Mouse (Mus musculus): ENCODE measurements around the gene Gm9970. TPM values are rescaled to one million over a fixed set of nuclear protein-coding genes. Genes with fewer than 3 reads are reported as not detected.

Gm9970 gene
- 0.37 and 0.38 TPM in 2 replicates for polyA plus RNA-seq (2014; fragmentation: Nextera tagmentation; extraction: Ambion mirVana)

DNA sequence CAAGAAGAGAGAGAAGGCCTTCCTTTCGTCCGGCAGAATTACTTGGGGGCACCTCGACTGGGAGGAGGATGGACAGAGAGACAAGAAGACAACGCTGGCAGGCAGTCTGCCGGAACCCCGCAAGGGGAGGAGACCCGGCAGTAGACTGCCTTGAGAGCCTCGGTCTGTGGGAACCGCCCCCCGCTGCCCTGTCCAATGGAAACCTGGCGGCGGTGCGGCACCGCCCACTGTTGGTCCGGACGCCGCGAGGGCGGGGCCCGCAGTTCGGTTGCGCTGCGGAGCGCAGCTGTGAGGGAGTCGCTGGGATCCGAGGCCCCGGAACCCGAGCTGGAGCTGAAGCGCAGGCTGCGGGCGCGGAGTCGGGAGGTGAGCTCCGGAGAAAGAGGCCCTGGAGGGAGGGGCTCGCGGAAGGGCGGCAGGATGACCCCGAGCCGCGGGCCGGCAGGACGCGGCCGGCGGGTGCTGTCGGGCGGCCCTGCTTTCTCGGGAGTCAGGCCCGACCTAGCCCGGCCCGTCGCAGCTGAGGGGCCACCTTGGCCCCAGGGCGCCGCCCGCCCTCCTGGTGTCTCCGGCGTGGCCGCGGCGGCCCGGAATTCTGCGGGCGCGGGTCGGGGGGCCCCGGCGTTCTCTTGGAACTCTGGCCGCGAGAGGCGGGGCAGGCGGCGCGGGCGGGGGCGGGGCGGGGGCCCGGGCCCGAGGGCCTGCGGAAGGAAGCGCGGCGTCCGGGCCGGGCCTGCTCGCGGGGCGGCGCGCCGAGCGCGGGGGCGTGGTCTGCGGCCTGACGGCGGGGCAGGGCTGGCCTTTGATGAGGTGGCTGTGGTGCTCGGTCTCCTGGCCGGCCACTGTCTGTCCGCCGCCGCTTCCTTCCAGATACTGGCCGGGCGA, at the start of gene Gm9970, which contains the start of gene Nrbp1:
TSS of gene Gm9970 (minus strand) at position 596 of the 885 bp plus-strand sequence.
TSS of gene Nrbp1 (plus strand) at position 228 of the 885 bp plus-strand sequence.
- ATAC-seq (ENCODE audit: insufficient read depth): peak; percentile 99
- Histone ChIP-seq H3K4me3 (ENCODE audit: low read depth, low read length) (peak within 1 kb of the TSS; percentile 95), H3K36me3 (ENCODE audit: insufficient read depth) (peaks cover 26% of the 10 kb centered on the region), H3K9ac (peak within 1 kb of the TSS; percentile 95), H3K27ac (ENCODE audit: low read depth) (peak within 1 kb of the TSS; percentile 98), H3K4me1 (ENCODE audit: insufficient read depth) (peaks cover 6% of the 10 kb centered on the region; the same call in 1 of the 2 replicates), H3K4me2 (peak within 1 kb of the TSS; percentile 73), H3K9me3 (ENCODE audit: low read depth, low read length) (no peaks in the 10 kb centered on the region), H3K27me3 (ENCODE audit: insufficient read depth, low read length) (no peaks in the 10 kb centered on the region)
- under 1% methylated on average over 99 of the region's 103 CpGs for WGBS
- DNase-seq: peak; percentile 98
- TF ChIP-seq CTCF (IDR thresholded peaks at IDR 0.05; ENCODE audit: low read depth): no peak

DNA sequence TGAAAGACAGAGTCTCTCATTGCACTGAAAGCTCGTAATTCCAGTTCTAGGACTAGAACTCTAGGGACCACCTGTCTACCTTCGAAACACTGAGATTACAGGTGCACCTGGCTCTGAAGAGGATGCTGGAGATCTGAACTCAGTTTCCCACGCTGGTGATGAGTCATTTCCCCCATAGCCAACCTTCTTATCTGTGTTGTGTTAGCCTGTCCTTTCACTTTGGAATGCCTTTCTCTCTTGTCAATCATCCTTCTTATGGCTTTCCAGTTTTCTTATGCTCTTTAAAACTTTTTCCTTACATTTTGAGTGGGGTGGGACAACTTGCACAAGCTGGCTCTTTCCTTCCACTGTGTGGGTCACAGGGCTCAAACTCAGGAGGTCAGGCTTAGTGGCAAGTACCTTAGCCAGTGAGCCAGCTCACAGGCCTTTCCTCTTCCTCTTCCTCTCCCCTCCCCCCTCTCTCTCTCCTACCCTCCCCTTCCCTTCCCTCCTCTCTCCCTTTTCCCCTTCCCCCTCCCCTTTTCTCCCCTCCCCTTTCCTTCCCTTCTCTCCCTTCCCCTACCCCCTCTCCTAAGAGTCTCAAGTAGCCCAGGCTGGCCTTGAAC, 48.7 kb upstream of the Gm9970 start:
- H3K4me1 ChIP-seq (ENCODE audit: insufficient read depth): peaks cover 5% of the 10 kb centered on the region
- H3K27ac ChIP-seq (ENCODE audit: low read depth): no peak overlapping the region
- H3K9ac ChIP-seq: peak overlapping the region; percentile 56
- H3K9me3 ChIP-seq (ENCODE audit: low read depth, low read length): no peaks in the 10 kb centered on the region
- H3K4me2 ChIP-seq: peak overlapping the region; percentile 67
- DNase-seq (no peak), ATAC-seq (ENCODE audit: insufficient read depth) (no peak)
- 73% methylated on average over 3 of the region's 3 CpGs for WGBS
- TF ChIP-seq CTCF (IDR thresholded peaks at IDR 0.05; ENCODE audit: low read depth): no peak
- H3K4me3 ChIP-seq (ENCODE audit: low read depth, low read length): peak overlapping the region; percentile 58; the same call in 1 of the 2 replicates
- H3K36me3 ChIP-seq (ENCODE audit: insufficient read depth): peaks cover 38% of the 10 kb centered on the region
- H3K27me3 ChIP-seq (ENCODE audit: insufficient read depth, low read length): no peaks in the 10 kb centered on the region

- Histone ChIP-seq H3K4me2 (no peak overlapping the region), H3K27me3 (ENCODE audit: insufficient read depth, low read length) (no peaks in the 10 kb centered on the region), H3K4me3 (ENCODE audit: low read depth, low read length) (no peak overlapping the region), H3K9ac (no peak overlapping the region), H3K27ac (ENCODE audit: low read depth) (no peak overlapping the region), H3K36me3 (ENCODE audit: insufficient read depth) (peaks cover 46% of the 10 kb centered on the region), H3K9me3 (ENCODE audit: low read depth, low read length) (no peaks in the 10 kb centered on the region), H3K4me1 (ENCODE audit: insufficient read depth) (peaks cover 5% of the 10 kb centered on the region)
- 68% methylated on average over 3 of the region's 3 CpGs for WGBS
- ATAC-seq (ENCODE audit: insufficient read depth) (no peak), DNase-seq (no peak)
- TF ChIP-seq CTCF (IDR thresholded peaks at IDR 0.05; ENCODE audit: low read depth): no peak
Observed at GRCm38 (mm10) chr5:31288655-31289054, 47.6 kb upstream of the Gm9970 start.

GRCm38 (mm10) chr5:31288225-31288624, 47.2 kb upstream of the Gm9970 start:
- no peak for ATAC-seq (ENCODE audit: insufficient read depth)
- no peaks in the 10 kb centered on the region for H3K9me3 ChIP-seq (ENCODE audit: low read depth, low read length)
- H3K4me1 ChIP-seq (ENCODE audit: insufficient read depth): peaks cover 5% of the 10 kb centered on the region
- H3K9ac ChIP-seq: no peak overlapping the region
- no peak for TF ChIP-seq CTCF (IDR thresholded peaks at IDR 0.05; ENCODE audit: low read depth)
- H3K4me2 ChIP-seq: no peak overlapping the region
- WGBS: 77% methylated on average over 4 of the region's 4 CpGs
- H3K27ac ChIP-seq (ENCODE audit: low read depth): no peak overlapping the region
- H3K36me3 ChIP-seq (ENCODE audit: insufficient read depth): peaks cover 46% of the 10 kb centered on the region
- no peak overlapping the region for H3K4me3 ChIP-seq (ENCODE audit: low read depth, low read length)
- peak; percentile 3 for DNase-seq
- H3K27me3 ChIP-seq (ENCODE audit: insufficient read depth, low read length): no peaks in the 10 kb centered on the region

DNA sequence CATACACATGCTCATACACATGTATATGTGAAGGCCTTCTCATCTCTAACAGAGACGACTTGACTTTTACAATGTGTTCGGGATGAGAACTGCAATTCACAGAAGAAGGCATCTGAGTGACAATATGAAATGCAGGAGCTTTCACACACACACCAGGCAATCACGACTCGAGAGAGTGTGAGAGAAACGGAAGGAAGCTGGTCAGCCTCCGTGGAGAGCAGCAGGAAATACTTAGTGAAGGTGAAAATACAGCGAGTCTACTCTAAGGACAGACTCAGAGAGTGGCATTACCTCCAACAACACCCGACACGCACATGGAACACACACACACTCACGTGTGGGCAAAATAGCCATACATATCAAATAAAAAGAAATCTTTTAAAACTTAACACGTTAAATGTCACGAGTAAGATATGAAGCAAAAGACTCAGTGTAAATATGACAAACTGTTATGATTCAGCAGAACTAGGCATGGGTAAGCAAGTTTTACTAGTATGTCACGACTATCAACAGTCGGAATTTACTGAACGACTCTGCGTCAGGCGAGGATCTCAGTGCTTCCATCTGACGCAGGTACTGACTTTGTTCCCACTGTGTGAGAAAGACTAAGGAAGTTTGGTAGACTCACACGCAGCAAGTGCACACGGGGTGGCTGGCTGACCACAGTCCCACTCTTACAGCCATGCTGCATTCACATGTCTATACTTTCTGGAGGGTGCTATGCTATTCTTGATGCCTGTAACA, 38.4 kb upstream of the Gm9970 start:
- Histone ChIP-seq H3K4me1 (ENCODE audit: insufficient read depth) (no peaks in the 10 kb centered on the region), H3K27ac (ENCODE audit: low read depth) (no peak overlapping the region), H3K4me2 (no peak overlapping the region), H3K9me3 (ENCODE audit: low read depth, low read length) (no peaks in the 10 kb centered on the region), H3K27me3 (ENCODE audit: insufficient read depth, low read length) (no peaks in the 10 kb centered on the region), H3K9ac (no peak overlapping the region), H3K36me3 (ENCODE audit: insufficient read depth) (peaks cover 77% of the 10 kb centered on the region), H3K4me3 (ENCODE audit: low read depth, low read length) (no peak overlapping the region)
- ATAC-seq (ENCODE audit: insufficient read depth) (no peak), DNase-seq (no peak)
- WGBS: 82% methylated on average over 20 of the region's 20 CpGs
- no peak for TF ChIP-seq CTCF (IDR thresholded peaks at IDR 0.05; ENCODE audit: low read depth)

DNA sequence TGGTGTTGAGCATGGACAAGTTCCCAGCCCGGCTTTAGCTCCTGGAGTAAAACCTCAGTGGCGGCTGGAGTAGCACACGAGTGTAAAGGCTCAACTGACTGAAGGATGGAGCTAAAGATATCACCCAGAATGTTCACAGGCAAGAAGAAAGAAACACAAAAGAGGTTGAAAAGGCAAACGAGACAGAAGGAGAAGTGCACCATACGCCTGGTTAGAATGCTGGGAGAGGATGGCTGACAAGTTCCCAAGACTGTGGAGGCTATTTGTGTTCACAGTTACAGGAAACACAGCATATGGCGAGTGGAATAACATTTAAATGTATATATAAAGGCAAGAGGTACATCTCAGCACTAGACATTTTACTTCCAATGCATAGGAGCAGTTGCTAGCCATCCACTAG, 32.0 kb upstream of the Gm9970 start:
- peaks cover 58% of the 10 kb centered on the region for H3K36me3 ChIP-seq (ENCODE audit: insufficient read depth)
- 85% methylated on average over 6 of the region's 6 CpGs for WGBS
- H3K4me3 ChIP-seq (ENCODE audit: low read depth, low read length): no peak overlapping the region
- H3K4me2 ChIP-seq: no peak overlapping the region
- DNase-seq (no peak), ATAC-seq (ENCODE audit: insufficient read depth) (no peak)
- no peak overlapping the region for H3K27ac ChIP-seq (ENCODE audit: low read depth)
- H3K9ac ChIP-seq: no peak overlapping the region
- H3K4me1 ChIP-seq (ENCODE audit: insufficient read depth): no peaks in the 10 kb centered on the region
- H3K9me3 ChIP-seq (ENCODE audit: low read depth, low read length): no peaks in the 10 kb centered on the region
- no peak for TF ChIP-seq CTCF (IDR thresholded peaks at IDR 0.05; ENCODE audit: low read depth)
- H3K27me3 ChIP-seq (ENCODE audit: insufficient read depth, low read length): no peaks in the 10 kb centered on the region
